9 mouse cellular contexts compared by ENCODE assay signal in genomic region chr15:97824042-97824441, GRCm38 (mm10). TPM values are rescaled to one million over a fixed set of nuclear protein-coding genes. Genes with fewer than 3 reads are reported as not detected.
DNase-seq lines count a peak whose midpoint lies in the region; ATAC-seq and TF ChIP-seq lines count a peak whose summit lies in the region.
"Had no signal": no experiment of that assay in that cellular context is flagged by ENCODE, and none has a peak within 500 bp of the region (broad histone marks: within the 10 kb centered on the region; RNA-seq: fewer than 3 reads in every experiment).

No protein-coding gene starts in this region.

- no peak overlapping the region for H3K9ac ChIP-seq in liver, embryonic 15.5 days
- no peak overlapping the region for H3K9ac ChIP-seq in liver, embryonic 12.5 days
- no peak overlapping the region for H3K9ac ChIP-seq in lung, postnatal 0 days (replicated peaks; ENCODE audit: low read depth)

- peak overlapping the region; percentile 8; the same call in 1 of the 2 replicates for H3K27ac ChIP-seq in liver, embryonic 15.5 days (replicated peaks)
- no peak overlapping the region for H3K27ac ChIP-seq in liver, embryonic 12.5 days
- H3K27ac ChIP-seq in lung, postnatal 0 days (ENCODE audit: low read length) = peak overlapping the region; percentile 93

- peaks cover 4% of the 10 kb centered on the region; the same call in 1 of the 2 replicates for H3K27me3 ChIP-seq in liver, embryonic 15.5 days
- no peaks in the 10 kb centered on the region for H3K27me3 ChIP-seq in liver, embryonic 12.5 days (replicated peaks)
- no peaks in the 10 kb centered on the region for H3K27me3 ChIP-seq in lung, postnatal 0 days (replicated peaks; ENCODE audit: insufficient read depth, low read length)

- TF ChIP-seq CTCF in lung, postnatal 0 days (IDR thresholded peaks at IDR 0.05) = no peak

- H3K4me1 ChIP-seq in liver, embryonic 15.5 days (replicated peaks) = peaks cover 66% of the 10 kb centered on the region
- peaks cover 91% of the 10 kb centered on the region for H3K4me1 ChIP-seq in liver, embryonic 12.5 days
- peaks cover 72% of the 10 kb centered on the region for H3K4me1 ChIP-seq in lung, postnatal 0 days (ENCODE audit: insufficient read depth, low read depth, low read length)

- H3K36me3 ChIP-seq in liver, embryonic 15.5 days (replicated peaks) = no peaks in the 10 kb centered on the region
- H3K36me3 ChIP-seq in liver, embryonic 12.5 days = peaks cover 15% of the 10 kb centered on the region
- H3K36me3 ChIP-seq in lung, postnatal 0 days (ENCODE audit: insufficient read depth, low read length) = no peaks in the 10 kb centered on the region

- intact Hi-C loops in gastrocnemius, postnatal 14 days (cut with DNase I; ENCODE audit: low total_unique reads) = no loop called here

- DNase-seq in adrenal gland, adult (ENCODE audit: inconsistent age in 2 of 2, low spot score in 1 of 2) = peak; percentile 79 to 93
- DNase-seq in adrenal gland, postnatal 4 days (ENCODE audit: low spot score in 2 of 2) = no peak
- DNase-seq in gastrocnemius, postnatal 14 days = peak; percentile 55
- DNase-seq in lung, postnatal 0 days (ENCODE audit: low spot score) = peak; percentile 45
- DNase-seq in spleen, postnatal 36 days (ENCODE audit: low spot score in 2 of 2) = no peak
- no peak for DNase-seq in left cerebral cortex, adult 8-10 months (ENCODE audit: low spot score in 2 of 2)
- DNase-seq: kidney, adult 11 months had no signal

- ATAC-seq in liver, embryonic 15.5 days (ENCODE audit: insufficient read depth) = no peak
- ATAC-seq in liver, embryonic 12.5 days = no peak
- ATAC-seq in lung, postnatal 0 days = no peak

- 65% methylated on average over 6 of the region's 6 CpGs for WGBS in liver, embryonic 15.5 days (ENCODE audit: insufficient replicate concordance)
- WGBS in liver, embryonic 12.5 days (ENCODE audit: insufficient replicate concordance) = 70% methylated on average over 6 of the region's 6 CpGs
- WGBS in lung, postnatal 0 days = 55% methylated on average over 6 of the region's 6 CpGs

- no peak for TF ChIP-seq EP300 in lung, postnatal 0 days (IDR thresholded peaks at IDR 0.05)

- H3K4me3 ChIP-seq in liver, embryonic 15.5 days (replicated peaks) = no peak overlapping the region
- no peak overlapping the region for H3K4me3 ChIP-seq in liver, embryonic 12.5 days
- H3K4me3 ChIP-seq in lung, postnatal 0 days (ENCODE audit: low read depth, low read length) = no peak overlapping the region

- H3K4me2 ChIP-seq in liver, embryonic 15.5 days = no peak overlapping the region
- H3K4me2 ChIP-seq in liver, embryonic 12.5 days = no peak overlapping the region
- H3K4me2 ChIP-seq in lung, postnatal 0 days (replicated peaks; ENCODE audit: low read depth, low read length) = no peak overlapping the region

- H3K9me3 ChIP-seq in liver, embryonic 15.5 days (replicated peaks) = no peaks in the 10 kb centered on the region
- H3K9me3 ChIP-seq in liver, embryonic 12.5 days (replicated peaks) = no peaks in the 10 kb centered on the region
- H3K9me3 ChIP-seq in lung, postnatal 0 days (ENCODE audit: low read length) = no peaks in the 10 kb centered on the region

RNA-seq across cellular contexts. Expression of gene Hdac7, which starts 20.3 kb away (rescaled TPM):
- 100 to 1,000 TPM; 116 to 120 TPM for total RNA-seq in adrenal gland, postnatal 4 days (2021)
- 5.7 and 6.5 TPM in 2 replicates for polyA plus RNA-seq in liver, embryonic 15.5 days (2015; fragmentation: Nextera tagmentation; extraction: Ambion mirVana)
- 14.0 and 14.3 TPM in 2 replicates for polyA plus RNA-seq in liver, embryonic 12.5 days (2016; fragmentation: Nextera tagmentation; extraction: Ambion mirVana)
- 10 to 100 TPM; 18.2 to 23.3 TPM for total RNA-seq in gastrocnemius, postnatal 14 days (2021)
- polyA plus RNA-seq in lung, postnatal 0 days (2015; fragmentation: Nextera tagmentation; extraction: Ambion mirVana) = 43.2 and 52.1 TPM in 2 replicates
- total RNA-seq in left cerebral cortex, adult 8-10 months (2022) = 10 to 100 TPM; 27.7 to 34.7 (median 32.9) TPM

RNA-seq across cellular contexts. Expression of gene Slc48a1, which starts 45.7 kb away (rescaled TPM):
- 10 to 100 TPM; 83.0 to 91.7 TPM for total RNA-seq in adrenal gland, postnatal 4 days (2021)
- polyA plus RNA-seq in liver, embryonic 15.5 days (2015; fragmentation: Nextera tagmentation; extraction: Ambion mirVana) = 101 and 106 TPM in 2 replicates
- polyA plus RNA-seq in liver, embryonic 12.5 days (2016; fragmentation: Nextera tagmentation; extraction: Ambion mirVana) = 83.8 and 88.7 TPM in 2 replicates
- total RNA-seq in gastrocnemius, postnatal 14 days (2021) = 10 to 100 TPM; 39.9 to 40.3 TPM
- polyA plus RNA-seq in lung, postnatal 0 days (2015; fragmentation: Nextera tagmentation; extraction: Ambion mirVana) = 69.5 and 75.7 TPM in 2 replicates
- total RNA-seq in left cerebral cortex, adult 8-10 months (2022) = 100 to 1,000 TPM; 149 to 181 (median 177) TPM

RNA-seq across cellular contexts. Expression of gene Rapgef3, which starts 56.3 kb away (rescaled TPM):
- total RNA-seq in adrenal gland, postnatal 4 days (2021) = 10 to 100 TPM; 19.2 to 27.9 TPM
- polyA plus RNA-seq in liver, embryonic 15.5 days (2015; fragmentation: Nextera tagmentation; extraction: Ambion mirVana) = 1.7 and 2.1 TPM in 2 replicates
- polyA plus RNA-seq in liver, embryonic 12.5 days (2016; fragmentation: Nextera tagmentation; extraction: Ambion mirVana) = 3.5 and 3.9 TPM in 2 replicates
- 1 to 10 TPM; 6.2 to 9.7 TPM for total RNA-seq in gastrocnemius, postnatal 14 days (2021)
- polyA plus RNA-seq in lung, postnatal 0 days (2015; fragmentation: Nextera tagmentation; extraction: Ambion mirVana) = 18.7 and 25.5 TPM in 2 replicates
- 10 to 100 TPM; 38.3 to 61.9 (median 47.0) TPM for total RNA-seq in left cerebral cortex, adult 8-10 months (2022)

Comparison
In these comparisons a context has a peak if more than half of its experiments do, and no peak if none do; other contexts are left out.
1. DNase-seq: peak in adrenal gland, adult (2 of 2), gastrocnemius, postnatal 14 days (single experiment) and lung, postnatal 0 days (single experiment); none in adrenal gland, postnatal 4 days (0 of 2), spleen, postnatal 36 days (0 of 2) and left cerebral cortex, adult 8-10 months (0 of 2).